Mouse (Mus musculus) forebrain, embryonic 11.5 days (tissue): ENCODE results near the gene Ppm1d. TPM values are rescaled to one million over a fixed set of nuclear protein-coding genes. Genes with fewer than 3 reads are reported as not detected.
A peak's percentile ranks its signal among the peaks of the same experiment; 100 is the strongest.

Experiments used
- ATAC-seq: fragments of 200-750 bp; cut with Nextera tagmentation; replicated peaks from 2 replicates; pipeline ENCODE4 v1.8.0; 2017; ENCODE audit warnings: moderate TSS enrichment; ENCODE audit not compliant: low FRiP score
- DNase-seq: peaks from one replicate; pipeline ENCODE4 v3.0.0-alpha.2; 2017; ENCODE audit warnings: low spot score
- H3K27ac ChIP-seq: fragments of 300-500 bp; sonication (generic); 2 replicates; pipeline ENCODE4 v1.5.1; 2014; ENCODE audit warnings: low read depth, low read length
- H3K27me3 ChIP-seq: fragments of 300-500 bp; sonication (generic); 2 replicates; pipeline ENCODE4 v1.6.1; 2014; ENCODE audit warnings: mild to moderate bottlenecking, low read length, mixed read lengths; ENCODE audit not compliant: control insufficient read depth, insufficient read depth
- H3K36me3 ChIP-seq: fragments of 300-500 bp; sonication (generic); 2 replicates; pipeline ENCODE4 v1.6.1; 2014; ENCODE audit warnings: mild to moderate bottlenecking, low read length, moderate library complexity, mixed read lengths; ENCODE audit not compliant: control insufficient read depth, insufficient read depth
- H3K4me1 ChIP-seq: fragments of 300-500 bp; sonication (generic); replicated peaks from 2 replicates; pipeline ENCODE4 v1.6.1; 2014; ENCODE audit warnings: low read length, mixed read lengths; ENCODE audit not compliant: control insufficient read depth, insufficient read depth
- H3K4me2 ChIP-seq: fragments of 300-500 bp; sonication (generic); 2 replicates; pipeline ENCODE4 v1.6.1; 2014; ENCODE audit warnings: low read depth, mild to moderate bottlenecking, low read length, moderate library complexity, mixed read lengths; ENCODE audit not compliant: severe bottlenecking
- H3K4me3 ChIP-seq: fragments of 300-500 bp; sonication (generic); 2 replicates; pipeline ENCODE4 v1.5.1; 2014; ENCODE audit warnings: low read depth, low read length
- H3K9ac ChIP-seq: fragments of 300-500 bp; sonication (generic); 2 replicates; pipeline ENCODE4 v1.6.1; 2014; ENCODE audit warnings: low read length
- H3K9me3 ChIP-seq: fragments of 300-500 bp; sonication (generic); 2 replicates; pipeline ENCODE4 v1.6.1; 2016; ENCODE audit warnings: low read length, mixed read lengths; ENCODE audit not compliant: control insufficient read depth
- WGBS: fragments of 180-500 bp; shearing (Covaris S2); extraction: QIAGEN DNeasy Blood & Tissue Kit; methylation state at CpG from one replicate; pipeline ENCODE4 v1.1.7; 2014; 5-methylcytosine and 5-hydroxymethylcytosine counted together
- polyA plus RNA-seq: library from polyadenylated mRNA; unstranded; fragments of >200 nt; fragmentation: Nextera tagmentation; extraction: Ambion mirVana; gene quantifications from 2 replicates; pipeline ENCODE4 v1.2.1, GENCODE M21; 2014

Ppm1d gene
- polyA plus RNA-seq, 1 experiment from 2014 or later: 30.4 TPM

GRCm38 (mm10) chr11:85340070-85340616 lies 29.1 kb downstream of the Ppm1d start:
- no peak overlapping the region for H3K4me2 ChIP-seq
- H3K27ac ChIP-seq: no peak overlapping the region
- no peak overlapping the region for H3K9ac ChIP-seq
- ATAC-seq: no peak
- DNase-seq: no peak
- H3K4me3 ChIP-seq: no peak overlapping the region
- H3K4me1 ChIP-seq: no peaks in the 10 kb centered on the region
- no peaks in the 10 kb centered on the region for H3K9me3 ChIP-seq
- H3K27me3 ChIP-seq: no peaks in the 10 kb centered on the region
- no peaks in the 10 kb centered on the region; the same call in 1 of the 2 replicates for H3K36me3 ChIP-seq
- whole genome bisulfite sequencing: 92% methylated on average over 7 of the region's 7 CpGs

GRCm38 (mm10) chr11:85352539-85353380 lies 41.7 kb downstream of the Ppm1d start, which contains the start of gene Bcas3:
TSS of gene Bcas3 (plus strand) at chr11:85353167.
- Histone ChIP-seq H3K27ac (no peak within 1 kb of the TSS), H3K4me1 (no peaks in the 10 kb centered on the region), H3K9ac (peak within 1 kb of the TSS; percentile 60), H3K27me3 (no peaks in the 10 kb centered on the region), H3K4me2 (peak within 1 kb of the TSS; percentile 77), H3K9me3 (no peaks in the 10 kb centered on the region), H3K36me3 (no peaks in the 10 kb centered on the region), H3K4me3 (peak within 1 kb of the TSS; percentile 53)
- ATAC-seq (peak; percentile 98), DNase-seq (peak; percentile 99)
- WGBS: under 1% methylated on average over 47 of the region's 47 CpGs

GRCm38 (mm10) chr11:85353819-85354218 lies 42.8 kb downstream of the Ppm1d start:
- Histone ChIP-seq H3K4me1 (no peaks in the 10 kb centered on the region), H3K36me3 (no peaks in the 10 kb centered on the region), H3K9me3 (no peaks in the 10 kb centered on the region), H3K4me2 (peak overlapping the region; percentile 77), H3K4me3 (peak overlapping the region; percentile 53), H3K27me3 (no peaks in the 10 kb centered on the region), H3K27ac (no peak overlapping the region), H3K9ac (no peak overlapping the region)
- no peak for ATAC-seq
- 77% methylated on average over 4 of the region's 4 CpGs for WGBS
- no peak for DNase-seq

GRCm38 (mm10) chr11:85359641-85360040 lies 48.6 kb downstream of the Ppm1d start:
- no peaks in the 10 kb centered on the region for H3K27me3 ChIP-seq
- H3K36me3 ChIP-seq: no peaks in the 10 kb centered on the region
- H3K4me1 ChIP-seq: no peaks in the 10 kb centered on the region
- H3K9me3 ChIP-seq: no peaks in the 10 kb centered on the region
- no peak overlapping the region for H3K9ac ChIP-seq
- ATAC-seq (no peak), DNase-seq (no peak)
- no peak overlapping the region for H3K27ac ChIP-seq
- no peak overlapping the region for H3K4me2 ChIP-seq
- WGBS: 93% methylated on average over 6 of the region's 6 CpGs
- H3K4me3 ChIP-seq: no peak overlapping the region

DNA sequence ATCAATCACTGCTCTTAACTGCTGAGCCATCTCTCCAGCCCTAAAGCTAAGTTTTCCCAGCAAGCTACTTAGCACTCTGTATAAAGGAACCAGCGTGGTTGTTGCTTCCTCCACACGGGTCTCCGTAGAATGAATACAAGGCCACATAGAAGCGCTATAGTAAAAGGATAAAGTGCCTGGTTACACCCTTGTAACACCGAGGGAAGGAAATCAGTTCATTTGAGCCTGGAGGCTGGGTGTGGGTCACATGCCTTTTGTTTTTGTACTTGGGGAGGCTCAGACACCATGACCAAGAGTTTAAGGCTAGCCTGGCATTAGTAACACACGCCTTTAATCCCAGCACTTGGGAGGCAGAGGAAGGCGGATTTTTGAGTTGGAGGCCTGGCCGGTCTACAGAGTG lies 50.6 kb downstream of the Ppm1d start:
- WGBS: 87% methylated on average over 8 of the region's 8 CpGs
- H3K4me1 ChIP-seq: no peaks in the 10 kb centered on the region

GRCm38 (mm10) chr11:85366168-85366567 lies 55.1 kb downstream of the Ppm1d start:
- Histone ChIP-seq H3K9me3 (no peaks in the 10 kb centered on the region), H3K4me3 (no peak overlapping the region), H3K27ac (no peak overlapping the region), H3K36me3 (no peaks in the 10 kb centered on the region), H3K4me1 (no peaks in the 10 kb centered on the region), H3K4me2 (no peak overlapping the region), H3K27me3 (no peaks in the 10 kb centered on the region), H3K9ac (no peak overlapping the region)
- ATAC-seq: no peak
- WGBS: 89% methylated on average over 3 of the region's 3 CpGs
- no peak for DNase-seq

More for the DNA sequence above, 50.6 kb downstream of the Ppm1d start:
- no peak overlapping the region for H3K27ac ChIP-seq
- H3K4me2 ChIP-seq: no peak overlapping the region
- no peaks in the 10 kb centered on the region for H3K36me3 ChIP-seq
- no peak for ATAC-seq
- no peaks in the 10 kb centered on the region for H3K27me3 ChIP-seq
- H3K9me3 ChIP-seq: no peaks in the 10 kb centered on the region
- DNase-seq: no peak
- no peak overlapping the region for H3K9ac ChIP-seq
- H3K4me3 ChIP-seq: no peak overlapping the region

GRCm38 (mm10) chr11:85367823-85368222 lies 56.8 kb downstream of the Ppm1d start:
- Histone ChIP-seq H3K9ac (no peak overlapping the region), H3K27ac (no peak overlapping the region), H3K27me3 (no peaks in the 10 kb centered on the region), H3K4me2 (no peak overlapping the region), H3K9me3 (no peaks in the 10 kb centered on the region), H3K4me3 (no peak overlapping the region), H3K36me3 (no peaks in the 10 kb centered on the region), H3K4me1 (no peaks in the 10 kb centered on the region)
- no peak for ATAC-seq
- 79% methylated on average over 3 of the region's 3 CpGs for WGBS
- no peak for DNase-seq

DNA sequence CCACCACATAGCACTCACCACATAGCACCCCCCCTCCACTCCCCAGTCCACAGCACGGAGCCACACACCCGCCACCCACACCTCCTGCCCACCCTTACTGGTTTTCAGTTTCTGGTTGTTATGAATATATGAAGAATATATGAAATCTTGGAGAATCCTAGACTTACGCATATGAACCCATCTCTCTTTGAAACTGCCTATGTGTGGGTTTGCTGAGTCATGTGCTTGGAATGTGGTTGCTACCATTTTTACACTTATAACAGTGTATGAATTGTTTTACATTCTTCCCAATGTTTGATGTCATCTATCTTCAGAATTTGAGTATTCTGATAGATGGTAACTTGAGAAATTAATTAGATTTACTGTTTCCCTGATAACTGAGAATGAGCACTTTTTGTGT lies 68.0 kb downstream of the Ppm1d start:
- DNase-seq: no peak
- Histone ChIP-seq H3K36me3 (no peaks in the 10 kb centered on the region), H3K4me1 (no peaks in the 10 kb centered on the region), H3K9me3 (no peaks in the 10 kb centered on the region), H3K27me3 (no peaks in the 10 kb centered on the region), H3K4me3 (no peak overlapping the region), H3K27ac (no peak overlapping the region), H3K9ac (no peak overlapping the region), H3K4me2 (no peak overlapping the region)
- WGBS: 92% methylated on average over 3 of the region's 3 CpGs
- ATAC-seq: no peak
